Mouse (Mus musculus) left cerebral cortex, postnatal 4 days (tissue): Measurements from ENCODE around the gene Calm4. TPM values are rescaled to one million over a fixed set of nuclear protein-coding genes. Genes with fewer than 3 reads are reported as not detected.
A peak's percentile ranks its signal among the peaks of the same experiment; 100 is the strongest.

Experiments used
- DNase-seq: peaks from one replicate; pipeline ENCODE4 v3.0.0-alpha.2; 2022
- intact Hi-C: fragments of 180-260 bp; cut with DNase I; formaldehyde crosslinking; loops from one replicate; pipeline ENCODE4 v1.15.1; 2025
- total RNA-seq, 2 experiments: library from RNA; stranded (reverse); gene quantifications; 2 replicates each; pipeline ENCODE4 v1.2.3; 2021

The Calm4 gene
- total RNA-seq, 2 experiments from 2014 or later, result not detected

DNA sequence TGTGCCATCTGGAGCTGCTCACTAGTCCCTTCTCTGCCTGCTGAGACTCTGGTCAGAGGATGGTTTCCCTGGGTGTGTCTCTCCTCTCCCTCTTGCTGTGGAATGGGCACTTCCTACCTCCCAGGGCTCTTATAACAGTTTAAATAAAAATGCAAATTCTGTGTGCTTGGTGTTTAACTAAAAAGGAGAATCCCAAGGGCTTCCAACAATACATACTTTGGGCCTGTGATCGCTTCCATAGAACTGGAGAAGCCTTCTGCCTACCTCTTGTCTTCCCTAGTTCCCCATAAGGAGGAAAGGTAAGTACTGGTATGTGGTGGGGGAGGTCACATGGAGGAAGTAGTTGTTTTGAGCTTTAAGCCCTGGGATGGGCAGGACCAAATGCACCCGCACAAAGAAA, 17.3 kb downstream of the Calm4 start:
- intact Hi-C loops, result no loop called here

DNA sequence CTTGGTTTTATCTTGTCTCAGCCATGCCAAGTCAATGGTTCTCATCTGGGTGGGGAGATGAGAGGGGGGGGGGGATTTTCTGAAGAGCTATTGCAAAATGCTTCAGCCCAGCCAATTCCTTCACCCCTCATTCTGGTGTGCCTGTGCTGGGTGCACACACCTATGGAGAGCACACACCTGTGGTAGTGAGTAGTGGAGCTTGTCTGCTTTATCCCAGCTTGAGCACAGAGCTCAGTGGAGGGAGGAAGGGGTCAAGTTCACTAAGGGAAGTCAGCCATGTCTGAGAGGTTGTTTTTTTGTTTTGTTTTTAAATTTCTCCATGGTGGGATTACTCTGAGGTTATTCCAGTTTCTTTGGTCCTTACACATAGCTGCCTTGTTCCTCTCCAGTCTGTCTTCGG, 18.7 kb downstream of the Calm4 start:
- DNase-seq, result no peak
- intact Hi-C loops, result no loop called here

More for the DNA sequence above, 17.3 kb downstream of the Calm4 start:
- no peak for DNase-seq

DNA sequence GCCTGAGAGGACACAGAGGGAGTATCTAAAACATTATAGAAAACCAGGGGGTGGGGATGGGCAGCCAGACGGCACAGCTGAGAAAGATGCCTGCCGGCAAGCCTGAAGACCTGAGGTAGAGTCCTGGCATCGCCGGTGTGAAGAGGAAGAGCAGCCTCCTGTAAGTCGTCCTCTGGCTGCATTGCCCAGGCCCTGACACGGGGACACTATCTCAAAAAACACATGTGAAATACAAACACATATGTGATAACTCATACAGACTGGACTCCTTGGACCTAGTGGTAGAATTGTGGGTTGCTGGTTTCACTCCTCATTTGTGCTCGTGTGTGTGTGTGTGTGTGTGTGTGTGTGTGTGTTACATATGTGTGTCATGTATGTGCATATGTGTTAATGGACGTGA, 23.7 kb downstream of the Calm4 start:
- no peak for DNase-seq
- intact Hi-C loops, result no loop called here

DNA sequence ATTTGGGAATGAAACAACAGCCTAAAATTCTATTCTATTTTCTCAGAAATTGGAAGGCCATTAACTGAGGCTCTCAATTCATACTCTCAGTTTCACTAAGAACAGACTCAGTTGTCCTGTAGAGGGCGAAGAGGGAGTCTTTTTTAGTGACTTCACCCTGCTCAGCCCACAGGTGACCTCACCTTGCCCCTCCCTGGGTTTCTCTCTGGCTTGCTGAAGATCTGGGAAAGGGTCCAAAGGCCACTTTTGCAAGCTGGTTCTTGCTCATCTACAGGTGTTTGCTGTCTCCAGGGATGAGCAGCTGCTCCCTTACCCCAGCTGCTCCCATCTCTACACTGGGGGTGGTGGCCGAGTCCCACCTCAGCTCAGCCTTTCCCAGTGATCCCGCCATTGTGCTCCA, 24.8 kb downstream of the Calm4 start:
- intact Hi-C loops, result no loop called here
- DNase-seq, result no peak

DNA sequence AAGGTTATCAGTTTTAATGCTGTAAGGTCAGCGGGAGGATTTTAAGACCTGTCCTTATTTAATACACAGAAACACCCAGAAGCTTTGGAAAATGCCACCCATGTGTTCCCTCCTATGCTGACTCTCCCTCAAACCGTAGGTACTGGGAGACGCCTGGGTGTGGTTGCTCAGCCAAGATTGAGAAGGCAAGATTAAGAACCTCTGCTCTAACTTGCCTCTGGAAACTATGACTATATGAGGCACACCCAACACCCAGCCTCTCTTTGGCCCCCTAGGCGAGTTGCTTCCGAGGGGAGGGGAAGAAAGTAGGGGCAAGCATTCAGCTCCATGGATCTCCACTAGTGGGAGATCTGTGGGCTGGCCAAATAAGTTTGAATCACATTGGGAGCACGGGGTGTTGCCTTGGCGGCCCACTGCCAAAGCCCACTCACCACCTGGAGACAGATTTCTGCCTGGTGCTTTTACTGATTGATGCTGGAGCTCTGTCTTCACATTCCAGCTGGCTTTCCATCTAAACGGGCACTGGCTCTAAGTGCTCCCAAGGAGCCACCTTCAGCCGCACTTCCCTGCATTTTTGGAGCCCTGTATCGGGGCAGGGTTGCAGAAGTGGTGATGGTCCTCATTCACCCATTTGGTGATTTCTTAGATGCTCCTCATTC, 25.5 kb downstream of the Calm4 start:
- intact Hi-C loops, result no loop called here
- DNase-seq, result no peak

DNA sequence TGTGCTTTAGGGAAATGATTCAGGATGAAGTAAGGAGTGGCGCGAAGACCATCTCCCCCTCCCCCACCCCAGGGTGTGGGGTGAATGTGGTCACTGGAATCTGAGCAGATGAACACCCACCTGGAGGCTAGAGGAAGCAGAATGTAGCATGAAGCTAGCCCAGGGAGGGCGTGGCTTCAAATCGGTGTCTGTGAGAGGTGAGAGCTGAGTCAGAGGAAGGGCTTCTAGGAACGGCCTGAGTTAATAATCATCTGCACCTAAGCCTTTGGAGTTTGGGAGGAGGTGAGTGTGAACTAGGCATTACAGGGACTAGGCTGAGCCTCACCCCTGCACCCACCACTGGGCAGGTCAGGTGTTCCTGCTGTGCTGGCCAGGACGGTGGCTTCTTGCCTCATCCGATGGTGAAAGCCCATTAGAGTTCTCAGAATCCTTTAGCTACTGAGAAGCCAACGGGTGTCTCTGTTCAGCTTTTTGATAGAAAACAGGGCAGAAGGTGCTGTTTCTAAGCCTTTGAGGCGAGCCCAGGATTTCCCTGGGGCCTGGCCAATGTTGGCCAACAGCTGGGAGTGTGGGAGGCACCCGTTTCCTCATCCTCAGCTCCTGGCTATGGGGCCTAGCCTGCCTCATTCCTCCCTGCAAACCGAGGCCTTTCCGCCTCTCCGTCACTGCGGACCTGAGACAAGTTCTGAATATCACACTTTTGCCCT, 28.2 kb downstream of the Calm4 start:
- no peak for DNase-seq
- intact Hi-C loops, result no loop called here

DNA sequence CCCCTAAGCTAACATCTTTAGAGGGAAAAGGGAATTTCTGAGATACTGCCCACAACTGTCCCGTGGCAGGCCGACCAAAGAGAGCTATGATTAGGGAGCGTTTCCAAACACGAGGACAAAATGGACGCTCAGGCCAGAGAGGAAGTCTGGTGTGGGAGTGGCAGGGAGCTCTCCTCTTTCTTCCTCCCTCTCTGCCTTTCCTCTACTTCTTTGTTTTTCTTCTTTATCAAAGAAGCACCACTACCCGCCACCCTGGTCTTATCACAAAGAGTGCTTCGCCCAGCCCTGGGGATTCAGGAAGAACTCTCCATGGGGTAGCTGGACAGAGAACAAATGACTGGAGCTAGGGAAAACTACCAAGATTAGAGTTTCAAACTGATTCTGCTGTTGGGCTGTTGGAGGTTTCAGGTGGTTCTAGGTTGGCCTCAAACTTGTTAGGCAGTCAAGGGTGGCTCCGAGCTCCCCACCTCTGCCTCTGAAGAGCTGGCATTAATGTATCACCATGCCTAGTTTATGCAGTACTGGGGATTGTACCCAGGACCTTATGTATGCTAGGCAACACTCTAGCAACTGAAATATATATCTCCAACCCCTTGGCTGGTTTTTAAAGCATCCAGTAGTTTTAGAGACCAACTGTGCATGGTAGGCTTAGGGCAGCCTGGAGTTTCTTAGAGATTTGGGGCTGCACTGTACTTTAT, 28.9 kb downstream of the Calm4 start:
- intact Hi-C loops, result no loop called here

DNA sequence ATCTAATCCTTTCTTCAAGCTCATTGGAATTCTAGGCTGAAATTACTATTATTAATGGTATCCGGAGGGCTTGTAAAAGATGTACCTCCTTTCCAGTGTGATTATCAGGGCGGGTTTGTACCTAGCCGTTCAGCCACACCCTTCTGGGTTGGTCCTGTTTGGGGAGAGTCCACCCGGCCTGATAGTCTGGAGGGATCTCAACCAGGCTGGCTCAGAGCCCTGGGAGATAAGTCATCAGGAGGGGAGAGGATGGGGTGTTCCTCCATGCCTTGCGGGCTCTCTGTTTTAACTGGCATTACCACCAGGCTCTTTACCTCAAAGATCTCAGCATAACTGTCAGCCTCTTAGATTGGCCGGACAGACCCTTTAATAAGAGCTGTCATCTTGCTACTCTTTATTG, 29.6 kb downstream of the Calm4 start:
- intact Hi-C loops, result no loop called here

More for the DNA sequence above, 28.9 kb downstream of the Calm4 start:
- DNase-seq, result no peak

DNA sequence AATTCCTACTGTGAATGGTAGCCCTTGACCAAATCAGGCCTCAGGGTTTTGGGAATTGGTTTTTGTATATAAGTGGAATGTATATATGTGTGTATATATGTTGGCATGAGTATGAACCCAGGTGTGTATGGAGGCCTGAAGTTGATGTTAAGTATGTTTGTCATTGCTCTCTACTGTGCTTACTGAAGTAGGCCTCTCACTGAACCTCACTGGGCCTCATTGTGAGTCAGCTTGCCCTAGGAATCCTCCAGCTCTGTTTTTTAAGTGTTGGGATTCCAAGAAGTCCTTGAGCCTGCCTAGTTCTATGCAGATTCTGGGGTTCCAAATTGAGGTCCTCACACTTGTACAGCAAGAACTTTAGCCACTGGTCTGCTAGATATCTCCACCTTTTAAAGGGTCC, 32.3 kb downstream of the Calm4 start:
- intact Hi-C loops, result no loop called here
- DNase-seq, result no peak

More for the DNA sequence above, 29.6 kb downstream of the Calm4 start:
- no peak for DNase-seq

DNA sequence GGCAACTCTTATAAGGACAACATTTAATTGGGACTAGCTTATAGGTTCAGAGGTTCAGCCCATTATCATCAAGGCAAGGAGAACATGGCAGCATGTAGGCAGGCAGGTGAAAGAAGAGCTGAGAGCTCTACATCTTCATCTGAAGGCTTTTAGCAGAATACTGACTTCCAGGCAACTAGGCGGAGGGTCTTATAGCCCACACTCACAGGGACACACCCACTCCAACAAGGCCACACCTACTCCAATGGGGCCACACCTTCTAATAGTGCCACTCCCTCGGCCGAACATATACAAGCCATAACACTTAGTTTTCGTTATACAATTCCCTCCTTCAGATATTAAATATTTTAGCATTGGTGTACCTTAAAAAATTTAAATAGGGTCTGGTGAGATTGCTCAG, 35.3 kb downstream of the Calm4 start:
- DNase-seq, result no peak
- intact Hi-C loops, result no loop called here

DNA sequence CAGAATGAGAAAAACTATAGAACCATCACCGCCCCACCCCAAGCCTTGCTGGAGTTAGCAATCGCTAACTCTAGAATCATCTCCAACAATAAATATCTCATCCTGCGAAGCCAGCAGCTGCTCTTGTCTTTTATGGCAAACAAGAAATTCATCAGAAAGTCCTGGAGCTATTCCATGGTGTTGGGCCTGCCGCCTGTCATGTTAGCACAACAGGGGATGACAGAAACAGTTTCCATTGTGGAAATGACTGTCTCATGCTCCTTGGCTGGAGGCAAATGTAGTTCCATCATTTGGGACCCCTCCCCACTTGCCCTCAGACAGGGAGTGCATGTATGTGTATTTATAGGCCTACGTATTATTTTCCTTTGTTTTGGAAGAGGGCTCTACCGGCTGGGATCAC, 38.9 kb downstream of the Calm4 start:
- peak; percentile 8 for DNase-seq
- intact Hi-C loops, result no loop called here

DNA sequence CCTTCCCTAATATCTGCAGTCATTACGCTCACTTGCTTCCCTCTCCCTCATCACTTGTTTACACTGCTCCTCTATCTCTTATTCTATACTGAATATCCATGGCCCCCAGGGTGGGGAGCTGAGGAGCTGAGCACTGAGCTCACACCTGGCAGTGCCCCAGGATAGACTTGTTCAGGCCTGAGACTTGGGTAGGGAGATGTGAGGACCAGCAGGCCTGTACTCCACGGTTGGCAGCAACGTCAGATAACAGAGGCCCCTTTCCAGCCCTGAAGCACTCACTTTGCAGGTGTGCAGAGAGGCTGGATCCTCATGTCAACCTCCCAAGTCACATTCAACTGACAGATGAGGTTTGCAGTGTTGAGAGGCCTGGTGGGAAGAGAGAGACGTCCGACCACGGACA, 39.6 kb downstream of the Calm4 start:
- no peak for DNase-seq
- intact Hi-C loops, result no loop called here

DNA sequence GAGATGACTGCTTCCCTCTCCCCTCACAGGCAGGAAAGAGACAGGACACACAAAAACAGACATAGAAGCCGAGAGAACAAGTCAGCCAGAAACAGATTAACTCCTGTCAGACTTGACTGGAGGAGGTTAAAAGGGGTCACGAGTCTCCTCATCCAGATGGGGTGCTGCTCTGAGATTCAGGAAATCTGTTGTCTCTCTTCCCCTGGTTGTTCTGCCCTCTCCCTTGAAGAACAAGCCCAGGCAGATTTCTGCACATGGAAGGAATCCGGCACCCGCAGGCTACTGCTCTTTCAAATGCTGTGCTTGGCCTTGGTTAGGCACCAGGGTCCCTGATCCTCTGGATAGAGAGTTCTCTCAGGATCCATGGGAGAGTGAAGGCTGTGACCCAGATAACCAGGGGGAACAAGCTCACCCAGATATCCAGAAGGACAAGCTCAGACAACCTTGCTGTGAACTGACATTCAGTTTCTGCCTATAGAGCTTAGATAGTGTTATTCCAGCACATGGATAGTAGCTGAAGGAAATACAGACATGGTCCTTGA, 40.2 kb downstream of the Calm4 start:
- DNase-seq, result no peak
- intact Hi-C loops, result no loop called here

DNA sequence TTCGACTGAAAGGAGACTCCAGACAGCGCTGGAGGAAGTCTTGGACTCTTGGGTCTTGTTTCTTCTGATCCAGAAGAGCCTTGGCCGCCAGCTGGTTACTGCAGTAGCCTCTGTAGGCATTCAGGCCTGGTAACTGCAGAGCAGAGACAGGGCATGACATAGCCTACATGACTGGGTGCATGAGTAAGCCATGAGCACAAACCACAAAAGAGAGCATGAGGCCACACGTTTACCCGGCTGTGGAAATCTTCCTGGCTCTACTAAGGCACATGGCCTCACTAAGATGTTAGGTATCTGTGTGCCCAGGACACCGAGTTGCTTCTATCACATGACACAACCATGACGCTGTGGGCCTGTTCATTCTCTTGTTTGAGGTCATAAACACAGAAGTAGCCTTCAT, 49.1 kb downstream of the Calm4 start:
- intact Hi-C loops, result no loop called here

More for the DNA sequence above, 49.1 kb downstream of the Calm4 start:
- no peak for DNase-seq

Other genes with a start within 250 kb of the Calm4 start
- gene Fam208b, start 226.6 kb upstream of the Calm4 start, total RNA-seq, result 10 to 100 TPM; 42.5 to 43.7 TPM
- 10 to 100 TPM; 20.8 to 22.0 TPM for gene Asb13, start 203.7 kb upstream of the Calm4 start, total RNA-seq
- not detected for gene Calml3, start 33.4 kb upstream of the Calm4 start, total RNA-seq
- not detected for gene Calm5, start 16.4 kb downstream of the Calm4 start, total RNA-seq
- 10 to 100 TPM; 21.1 to 21.4 TPM for gene Net1, start 80.5 kb downstream of the Calm4 start, total RNA-seq
- not detected for gene Tubal3, start 80.5 kb downstream of the Calm4 start, total RNA-seq
- under 1 TPM in 1 of 2 experiments, not detected in 1; 0.24 TPM for gene Ucn3, start 107.6 kb downstream of the Calm4 start, total RNA-seq
- gene Akr1c14, start 211.3 kb downstream of the Calm4 start, total RNA-seq, result under 1 TPM; 0.68 TPM